Mouse (Mus musculus) megakaryocyte, embryonic 14.5 days (primary cell): Measurements from ENCODE around the gene Fam83f. TPM values are rescaled to one million over a fixed set of nuclear protein-coding genes. Genes with fewer than 3 reads are reported as not detected.

ENCODE experiments used
- H3K27me3 ChIP-seq: replicated peaks from 2 replicates; pipeline ENCODE3; 2012; ENCODE audit warnings: inconsistent platforms
- H3K36me3 ChIP-seq: replicated peaks from 2 replicates; pipeline ENCODE3; 2012; ENCODE audit warnings: low read length, inconsistent platforms, mixed read lengths
- H3K4me1 ChIP-seq: 2 replicates; pipeline ENCODE4 v1.6.1; 2012; ENCODE audit warnings: inconsistent platforms
- H3K4me3 ChIP-seq: replicated peaks from 2 replicates; pipeline ENCODE3; 2012; ENCODE audit warnings: moderate library complexity, mild to moderate bottlenecking, inconsistent platforms
- H3K9me3 ChIP-seq: 2 replicates; pipeline ENCODE4 v1.6.1; 2012; ENCODE audit warnings: inconsistent platforms
- FLI1 ChIP-seq: IDR thresholded peaks from 2 replicates; pipeline ENCODE4 v1.6.1; 2012; ENCODE audit warnings: low read length, inconsistent platforms, mixed read lengths
- GATA1 ChIP-seq: IDR thresholded peaks from 3 replicates; pipeline ENCODE4 v1.6.1; 2012; ENCODE audit warnings: mixed read lengths, low read length, inconsistent platforms, borderline replicate concordance
- polyA plus RNA-seq: library from polyadenylated mRNA; stranded (reverse); fragments of >175 nt; gene quantifications from 2 replicates; pipeline ENCODE4 v1.2.3, GENCODE M21; 2012; ENCODE audit warnings: low replicate concordance; ENCODE audit not compliant: insufficient read depth

The Fam83f gene
- polyA plus RNA-seq, 1 experiment = 0.64 TPM

GRCm38 (mm10) chr15:80636757-80637372 lies 34.8 kb upstream of the Fam83f start:
- peak overlapping the region; percentile 78 for H3K4me3 ChIP-seq
- peaks cover 97% of the 10 kb centered on the region for H3K36me3 ChIP-seq
- TF ChIP-seq GATA1 (no peak), FLI1 (no peak)
- peaks cover 97% of the 10 kb centered on the region for H3K4me1 ChIP-seq
- H3K27me3 ChIP-seq = peaks cover 2% of the 10 kb centered on the region
- peaks cover 10% of the 10 kb centered on the region for H3K9me3 ChIP-seq

- H3K9me3 ChIP-seq = peaks cover 10% of the 10 kb centered on the region
- peaks cover 92% of the 10 kb centered on the region for H3K4me1 ChIP-seq
- peaks cover 97% of the 10 kb centered on the region for H3K36me3 ChIP-seq
- H3K4me3 ChIP-seq = peak overlapping the region; percentile 5
- H3K27me3 ChIP-seq = peaks cover 2% of the 10 kb centered on the region
- no peak for TF ChIP-seq GATA1
- TF ChIP-seq FLI1 = peak; percentile 67; the same call in 1 of the 2 replicates
These were observed 32.5 kb upstream of the Fam83f start for GRCm38 (mm10) chr15:80639071-80639702.

- Histone ChIP-seq H3K27me3 (peaks cover 2% of the 10 kb centered on the region), H3K36me3 (peaks cover 98% of the 10 kb centered on the region), H3K4me1 (peaks cover 86% of the 10 kb centered on the region), H3K9me3 (peaks cover 10% of the 10 kb centered on the region), H3K4me3 (peak overlapping the region; percentile 38)
- no peak for TF ChIP-seq GATA1
- no peak for TF ChIP-seq FLI1
These were observed 31.8 kb upstream of the Fam83f start for GRCm38 (mm10) chr15:80639874-80640273.

- peaks cover 99% of the 10 kb centered on the region for H3K36me3 ChIP-seq
- peaks cover 10% of the 10 kb centered on the region for H3K9me3 ChIP-seq
- no peak overlapping the region for H3K4me3 ChIP-seq
- TF ChIP-seq FLI1 (no peak), GATA1 (no peak)
- no peaks in the 10 kb centered on the region for H3K27me3 ChIP-seq
- peaks cover 73% of the 10 kb centered on the region for H3K4me1 ChIP-seq
These were observed 29.8 kb upstream of the Fam83f start for GRCm38 (mm10) chr15:80641702-80642435.

GRCm38 (mm10) chr15:80645006-80645797 lies 26.4 kb upstream of the Fam83f start:
- peaks cover 70% of the 10 kb centered on the region for H3K4me1 ChIP-seq
- peaks cover 9% of the 10 kb centered on the region for H3K27me3 ChIP-seq
- no peak for TF ChIP-seq FLI1
- no peak for TF ChIP-seq GATA1
- H3K36me3 ChIP-seq = peaks cover 99% of the 10 kb centered on the region
- peaks cover 5% of the 10 kb centered on the region; the same call in 1 of the 2 replicates for H3K9me3 ChIP-seq
- H3K4me3 ChIP-seq = no peak overlapping the region

GRCm38 (mm10) chr15:80648977-80649606 lies 22.6 kb upstream of the Fam83f start:
- Histone ChIP-seq H3K4me1 (peaks cover 56% of the 10 kb centered on the region), H3K4me3 (no peak overlapping the region), H3K27me3 (peaks cover 11% of the 10 kb centered on the region), H3K36me3 (peaks cover 78% of the 10 kb centered on the region), H3K9me3 (0 out of 2 replicates have a peak, but pooled peaks cover 6% of the 10 kb centered on the region)
- TF ChIP-seq FLI1 (no peak), GATA1 (no peak)

GRCm38 (mm10) chr15:80650412-80650811 lies 21.2 kb upstream of the Fam83f start:
- H3K4me1 ChIP-seq = peaks cover 58% of the 10 kb centered on the region
- H3K36me3 ChIP-seq = peaks cover 65% of the 10 kb centered on the region
- peaks cover 21% of the 10 kb centered on the region for H3K27me3 ChIP-seq
- H3K9me3 ChIP-seq = 0 out of 2 replicates have a peak, but pooled peaks cover 6% of the 10 kb centered on the region
- H3K4me3 ChIP-seq = no peak overlapping the region
- TF ChIP-seq FLI1 = no peak
- TF ChIP-seq GATA1 = no peak

- peaks cover 32% of the 10 kb centered on the region for H3K27me3 ChIP-seq
- peak overlapping the region; percentile 29 for H3K4me3 ChIP-seq
- H3K9me3 ChIP-seq = 0 out of 2 replicates have a peak, but pooled peaks cover 6% of the 10 kb centered on the region
- TF ChIP-seq GATA1 = no peak
- TF ChIP-seq FLI1 = no peak
- H3K36me3 ChIP-seq = peaks cover 31% of the 10 kb centered on the region
- peaks cover 34% of the 10 kb centered on the region for H3K4me1 ChIP-seq
These were observed 17.8 kb upstream of the Fam83f start for GRCm38 (mm10) chr15:80653865-80654264.
